Mouse (Mus musculus): ENCODE data around the gene Atrn. TPM values are rescaled to one million over a fixed set of nuclear protein-coding genes. Genes with fewer than 3 reads are reported as not detected.

Atrn gene
- total and polyA plus RNA-seq, 2 experiments from 2014 or later: 12.6 to 76.4 TPM

DNA sequence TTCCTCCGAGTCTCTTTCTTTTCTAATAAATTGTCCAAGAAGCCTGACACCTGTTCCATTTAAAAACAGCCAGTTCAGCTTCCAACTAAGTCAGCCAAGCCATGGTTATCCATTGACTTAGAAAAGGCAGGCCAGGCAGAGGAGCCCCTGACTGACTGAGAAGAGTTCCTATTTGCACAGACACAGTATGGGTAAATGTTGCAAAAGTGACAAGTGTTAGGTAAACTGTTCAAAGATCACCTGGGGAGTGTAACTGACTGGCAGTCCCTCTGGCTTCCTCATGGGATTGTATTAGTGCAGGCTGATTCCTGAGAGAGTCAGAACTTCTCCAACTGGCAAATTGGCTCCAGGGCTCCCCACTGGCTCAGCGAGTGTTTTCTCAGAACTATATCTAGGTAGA, 8.4 kb upstream of the Atrn start:
- Histone ChIP-seq H3K4me2 (ENCODE audit: low read depth, low read length) (no peak overlapping the region), H3K36me3 (ENCODE audit: insufficient read depth, low read length) (no peaks in the 10 kb centered on the region), H3K4me3 (ENCODE audit: low read length) (no peak overlapping the region), H3K9me3 (ENCODE audit: low read length) (no peaks in the 10 kb centered on the region), H3K27me3 (ENCODE audit: insufficient read depth, low read length) (no peaks in the 10 kb centered on the region), H3K27ac (no peak overlapping the region), H3K4me1 (ENCODE audit: insufficient read depth, low read length) (no peaks in the 10 kb centered on the region), H3K9ac (replicated peaks; ENCODE audit: low read length) (no peak overlapping the region)
- ATAC-seq (no peak), DNase-seq (ENCODE audit: low spot score) (no peak)
- no peak for TF ChIP-seq CTCF (IDR thresholded peaks at IDR 0.05; ENCODE audit: low read depth)
- WGBS: 67% methylated on average over 2 of the region's 2 CpGs

- no peak overlapping the region for H3K4me3 ChIP-seq (ENCODE audit: low read length)
Observed at GRCm38 (mm10) chr2:130898783-130899182, 7.5 kb upstream of the Atrn start.

DNA sequence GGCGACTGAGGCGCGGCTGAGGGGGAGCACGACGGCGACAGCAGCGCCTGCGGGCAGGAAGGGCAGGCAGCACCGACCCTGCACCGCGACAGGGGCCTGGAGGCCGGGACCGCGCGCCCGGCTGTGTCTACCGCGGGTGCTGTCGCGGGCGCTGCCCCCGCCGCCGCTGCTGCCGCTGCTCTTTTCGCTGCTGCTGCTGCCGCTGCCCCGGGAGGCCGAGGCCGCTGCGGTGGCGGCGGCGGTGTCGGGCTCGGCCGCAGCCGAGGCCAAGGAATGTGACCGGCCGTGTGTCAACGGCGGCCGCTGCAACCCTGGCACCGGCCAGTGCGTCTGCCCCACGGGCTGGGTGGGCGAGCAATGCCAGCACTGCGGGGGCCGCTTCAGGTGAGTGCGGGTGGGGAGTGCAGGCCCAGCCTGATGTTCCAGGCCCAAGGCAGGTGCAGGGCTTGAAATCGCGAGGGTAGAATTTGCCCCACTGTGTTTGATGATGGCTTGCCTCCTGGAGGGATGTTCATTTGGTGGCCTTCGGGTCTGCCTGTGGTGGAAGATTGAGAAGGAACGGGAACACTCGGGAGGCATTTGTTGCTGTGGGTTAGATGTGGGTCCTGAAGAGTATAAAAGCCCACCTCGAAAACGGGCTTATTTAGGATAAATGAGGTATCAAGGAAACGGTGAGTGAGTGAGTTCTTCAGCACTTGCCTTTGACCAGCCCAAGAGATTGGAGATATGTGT, 455 bp downstream of the Atrn start:
- H3K4me3 ChIP-seq (ENCODE audit: low read length): peak overlapping the region; percentile 98
- H3K4me1 ChIP-seq (ENCODE audit: insufficient read depth, low read length): peaks cover 12% of the 10 kb centered on the region
- TF ChIP-seq CTCF (IDR thresholded peaks at IDR 0.05; ENCODE audit: low read depth): no peak
- no peaks in the 10 kb centered on the region for H3K36me3 ChIP-seq (ENCODE audit: insufficient read depth, low read length)
- H3K27me3 ChIP-seq (ENCODE audit: insufficient read depth, low read length): no peaks in the 10 kb centered on the region
- 3% methylated on average over 44 of the region's 58 CpGs for WGBS
- no peaks in the 10 kb centered on the region for H3K9me3 ChIP-seq (ENCODE audit: low read length)
- H3K27ac ChIP-seq: peak overlapping the region; percentile 88
- H3K4me2 ChIP-seq (ENCODE audit: low read depth, low read length): peak overlapping the region; percentile 64
- DNase-seq (ENCODE audit: low spot score) (no peak), ATAC-seq (no peak; the same call in none of the 2 replicates)
- peak overlapping the region; percentile 95 for H3K9ac ChIP-seq (replicated peaks; ENCODE audit: low read length)

More at GRCm38 (mm10) chr2:130898783-130899182, 7.5 kb upstream of the Atrn start:
- no peaks in the 10 kb centered on the region for H3K4me1 ChIP-seq (ENCODE audit: insufficient read depth, low read length)
- no peak overlapping the region for H3K4me2 ChIP-seq (ENCODE audit: low read depth, low read length)
- H3K27ac ChIP-seq: no peak overlapping the region
- no peaks in the 10 kb centered on the region for H3K9me3 ChIP-seq (ENCODE audit: low read length)
- no peaks in the 10 kb centered on the region for H3K27me3 ChIP-seq (ENCODE audit: insufficient read depth, low read length)
- DNase-seq (ENCODE audit: low spot score) (no peak), ATAC-seq (no peak)
- 91% methylated on average over 2 of the region's 2 CpGs for WGBS
- no peaks in the 10 kb centered on the region for H3K36me3 ChIP-seq (ENCODE audit: insufficient read depth, low read length)
- no peak for TF ChIP-seq CTCF (IDR thresholded peaks at IDR 0.05; ENCODE audit: low read depth)
- H3K9ac ChIP-seq (replicated peaks; ENCODE audit: low read length): no peak overlapping the region

DNA sequence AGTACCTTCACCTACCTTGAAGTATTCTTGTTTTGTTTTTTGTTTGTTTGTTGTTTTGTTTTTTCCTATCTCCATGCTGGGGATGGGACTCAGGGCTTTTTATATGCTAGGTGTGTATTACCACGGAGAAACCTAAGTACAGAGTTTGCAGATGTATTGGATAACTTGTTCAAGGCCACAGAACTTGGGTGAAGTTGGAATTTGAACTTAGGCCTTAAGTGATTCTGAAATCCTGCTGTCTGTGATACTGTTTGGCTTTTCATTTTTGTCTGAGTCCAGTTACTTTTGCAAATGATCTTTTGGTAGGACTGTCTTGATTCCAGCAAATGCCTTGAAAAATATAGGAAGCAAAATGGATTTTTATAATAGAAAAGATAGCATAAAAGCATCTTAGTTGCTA, 5.4 kb downstream of the Atrn start:
- H3K27me3 ChIP-seq (ENCODE audit: insufficient read depth, low read length): no peaks in the 10 kb centered on the region
- H3K27ac ChIP-seq: no peak overlapping the region
- H3K36me3 ChIP-seq (ENCODE audit: insufficient read depth, low read length): no peaks in the 10 kb centered on the region
- no peak overlapping the region for H3K9ac ChIP-seq (replicated peaks; ENCODE audit: low read length)
- no peak overlapping the region for H3K4me2 ChIP-seq (ENCODE audit: low read depth, low read length)
- ATAC-seq (no peak), DNase-seq (ENCODE audit: low spot score) (no peak)
- no peaks in the 10 kb centered on the region for H3K9me3 ChIP-seq (ENCODE audit: low read length)
- no peak overlapping the region for H3K4me3 ChIP-seq (ENCODE audit: low read length)
- peaks cover 15% of the 10 kb centered on the region for H3K4me1 ChIP-seq (ENCODE audit: insufficient read depth, low read length)
- no peak for TF ChIP-seq CTCF (IDR thresholded peaks at IDR 0.05; ENCODE audit: low read depth)
- WGBS: 73% methylated on average over 1 of the region's 1 CpGs

DNA sequence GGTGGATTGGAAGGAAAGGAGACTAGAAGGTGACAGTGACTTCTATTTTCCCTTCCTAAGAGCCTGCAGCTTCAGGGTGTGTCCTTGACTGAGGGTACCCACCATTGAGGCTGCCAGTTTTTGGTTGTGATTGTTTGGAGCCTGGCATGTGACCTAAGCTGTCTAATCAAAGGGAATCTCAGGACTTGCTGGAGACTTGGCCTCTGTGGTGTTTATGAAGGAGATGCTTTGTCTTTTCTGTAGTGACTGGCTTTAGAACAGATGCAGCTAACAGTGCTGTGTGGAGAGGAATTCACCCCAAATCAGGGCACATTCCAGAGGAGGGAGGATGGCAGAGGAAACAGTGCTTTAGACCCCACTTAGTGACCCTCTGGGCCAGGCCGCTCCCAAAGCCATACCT, 8.6 kb downstream of the Atrn start:
- 74% methylated on average over 1 of the region's 1 CpGs for WGBS
- H3K27ac ChIP-seq: no peak overlapping the region
- 0 out of 2 replicates have a peak, but pooled peaks cover 4% of the 10 kb centered on the region for H3K4me1 ChIP-seq (ENCODE audit: insufficient read depth, low read length)
- DNase-seq (ENCODE audit: low spot score) (no peak), ATAC-seq (0 out of 2 replicates have a peak, but pooled peaks have one; percentile 29)
- H3K36me3 ChIP-seq (ENCODE audit: insufficient read depth, low read length): no peaks in the 10 kb centered on the region
- H3K9me3 ChIP-seq (ENCODE audit: low read length): no peaks in the 10 kb centered on the region
- no peak overlapping the region for H3K4me3 ChIP-seq (ENCODE audit: low read length)
- no peak overlapping the region for H3K9ac ChIP-seq (replicated peaks; ENCODE audit: low read length)
- H3K27me3 ChIP-seq (ENCODE audit: insufficient read depth, low read length): no peaks in the 10 kb centered on the region
- H3K4me2 ChIP-seq (ENCODE audit: low read depth, low read length): no peak overlapping the region
- no peak for TF ChIP-seq CTCF (IDR thresholded peaks at IDR 0.05; ENCODE audit: low read depth)

- Histone ChIP-seq H3K9ac (replicated peaks; ENCODE audit: low read length) (no peak overlapping the region), H3K4me2 (ENCODE audit: low read depth, low read length) (no peak overlapping the region), H3K27ac (no peak overlapping the region), H3K36me3 (ENCODE audit: insufficient read depth, low read length) (no peaks in the 10 kb centered on the region), H3K9me3 (ENCODE audit: low read length) (no peaks in the 10 kb centered on the region), H3K27me3 (ENCODE audit: insufficient read depth, low read length) (no peaks in the 10 kb centered on the region), H3K4me1 (ENCODE audit: insufficient read depth, low read length) (0 out of 2 replicates have a peak, but pooled peaks cover 4% of the 10 kb centered on the region), H3K4me3 (ENCODE audit: low read length) (no peak overlapping the region)
- WGBS: 39% methylated on average over 3 of the region's 3 CpGs
- no peak for DNase-seq (ENCODE audit: low spot score)
- TF ChIP-seq CTCF (IDR thresholded peaks at IDR 0.05; ENCODE audit: low read depth): no peak
- no peak for ATAC-seq
Observed at GRCm38 (mm10) chr2:130916521-130917147, 10.3 kb downstream of the Atrn start.

DNA sequence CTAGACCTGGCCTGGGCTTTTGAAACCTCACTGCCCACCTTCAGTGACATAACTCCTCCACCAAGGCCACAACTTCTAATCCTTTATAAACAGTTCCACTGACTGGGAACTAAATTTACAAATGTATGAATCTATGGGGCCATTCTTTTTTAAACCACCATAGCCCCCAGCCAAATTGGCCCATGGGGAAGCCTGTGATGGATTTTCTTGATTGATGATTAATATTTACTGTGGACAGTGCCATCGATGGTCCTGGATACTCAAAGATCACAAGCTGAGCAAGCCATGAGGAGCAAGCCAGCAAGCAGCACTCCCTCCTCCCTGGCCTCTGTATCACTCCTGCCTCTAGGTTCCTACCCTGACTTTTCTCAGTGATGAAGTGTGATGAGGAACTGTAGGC, 11.4 kb downstream of the Atrn start:
- WGBS: 89% methylated on average over 1 of the region's 1 CpGs
- H3K4me1 ChIP-seq (ENCODE audit: insufficient read depth, low read length): 0 out of 2 replicates have a peak, but pooled peaks cover 4% of the 10 kb centered on the region
- ATAC-seq: no peak
- H3K4me2 ChIP-seq (ENCODE audit: low read depth, low read length): no peak overlapping the region
- no peak overlapping the region for H3K4me3 ChIP-seq (ENCODE audit: low read length)
- no peak for TF ChIP-seq CTCF (IDR thresholded peaks at IDR 0.05; ENCODE audit: low read depth)
- H3K27ac ChIP-seq: no peak overlapping the region
- H3K9ac ChIP-seq (replicated peaks; ENCODE audit: low read length): no peak overlapping the region
- no peaks in the 10 kb centered on the region for H3K36me3 ChIP-seq (ENCODE audit: insufficient read depth, low read length)
- no peaks in the 10 kb centered on the region for H3K27me3 ChIP-seq (ENCODE audit: insufficient read depth, low read length)
- no peak for DNase-seq (ENCODE audit: low spot score)
- H3K9me3 ChIP-seq (ENCODE audit: low read length): no peaks in the 10 kb centered on the region

All from hindbrain, postnatal 0 days (tissue).